Comparison of ENCODE assay signal across 8 mouse cellular contexts in genomic region chr1:60098024-60098781, GRCm38 (mm10). TPM values are rescaled to one million over a fixed set of nuclear protein-coding genes. Genes with fewer than 3 reads are reported as not detected.
DNase-seq lines count a peak whose midpoint lies in the region; ATAC-seq lines count a peak whose summit lies in the region.

Carf (plus strand) TSS chr1:60098247.
Wdr12 (minus strand) TSS chr1:60098645.

- peaks cover 7% of the 10 kb centered on the region; the same call in 1 of the 2 replicates for H3K4me1 ChIP-seq in intestine, embryonic 14.5 days (replicated peaks; ENCODE audit: control insufficient read depth, insufficient read depth, low read length)

- ATAC-seq in intestine, embryonic 14.5 days (replicated peaks; ENCODE audit: low FRiP score, low TSS enrichment, low read depth) = peak; percentile 97

- peak within 1 kb of the TSS; percentile 84 for H3K4me2 ChIP-seq in intestine, embryonic 14.5 days (ENCODE audit: low read length)

- peak; percentile 94 to 97 for DNase-seq in adrenal gland, adult 18-20 months (ENCODE audit: low spot score in 2 of 2)
- DNase-seq in embryo, embryonic 11 days = peak; percentile 98
- DNase-seq in gastrocnemius, postnatal 25 days = peak; percentile 94
- DNase-seq in intestine, embryonic 14.5 days (ENCODE audit: low spot score) = peak; percentile 96
- peak; percentile 97 to 98 for DNase-seq in left cerebral cortex, postnatal 14 days (ENCODE audit: low spot score in 2 of 2)
- peak; percentile 97 for DNase-seq in mesoderm, embryonic 11.5 days (ENCODE audit: low read depth, low spot score)
- peak; percentile 97 for DNase-seq in right cerebral cortex, postnatal 36 days (ENCODE audit: low spot score in 2 of 2)
- peak; percentile 97 for DNase-seq in yolk sac, embryonic 10.5 days (ENCODE audit: low spot score)

- H3K36me3 ChIP-seq in intestine, embryonic 14.5 days (ENCODE audit: control insufficient read depth, insufficient read depth, low read length) = peaks cover 11% of the 10 kb centered on the region

- peak within 1 kb of the TSS; percentile 91 for H3K9ac ChIP-seq in intestine, embryonic 14.5 days (ENCODE audit: low read length)

- peak within 1 kb of the TSS; percentile 98 for H3K27ac ChIP-seq in intestine, embryonic 14.5 days (ENCODE audit: low read depth)

- intact Hi-C loops in left cerebral cortex, postnatal 14 days (cut with DNase I) = loop anchor here (2.0 kb wide), 1 partner anchor 53 kb away; no protein-coding TSS in a partner anchor

- H3K27me3 ChIP-seq in intestine, embryonic 14.5 days (replicated peaks; ENCODE audit: control insufficient read depth, insufficient read depth, low read length) = no peaks in the 10 kb centered on the region

- 1% methylated on average over 64 of the region's 71 CpGs for WGBS in intestine, embryonic 14.5 days

- H3K4me3 ChIP-seq in intestine, embryonic 14.5 days (ENCODE audit: low read depth, low read length) = peak within 1 kb of the TSS; percentile 90

- no peaks in the 10 kb centered on the region for H3K9me3 ChIP-seq in intestine, embryonic 14.5 days (ENCODE audit: control insufficient read depth, low read length)

RNA-seq across cellular contexts. Expression of gene Carf, which starts in this region (rescaled TPM):
- 1 to 10 TPM; 7.2 to 9.2 TPM for total RNA-seq in adrenal gland, adult 18-20 months (2021)
- 1 to 10 TPM; 4.5 to 5.9 TPM for total RNA-seq in gastrocnemius, postnatal 25 days (2021)
- polyA plus RNA-seq in intestine, embryonic 14.5 days (2014; fragmentation: Nextera tagmentation; extraction: Ambion mirVana) = 6.7 and 7.7 TPM in 2 replicates
- 10 to 100 TPM; 23.9 to 28.6 TPM for total RNA-seq in left cerebral cortex, postnatal 14 days (2021)

RNA-seq across cellular contexts. Expression of gene Wdr12, which starts in this region (rescaled TPM):
- total RNA-seq in adrenal gland, adult 18-20 months (2021) = 10 to 100 TPM; 17.2 to 19.1 TPM
- 10 to 100 TPM; 12.4 to 13.7 TPM for total RNA-seq in gastrocnemius, postnatal 25 days (2021)
- polyA plus RNA-seq in intestine, embryonic 14.5 days (2014; fragmentation: Nextera tagmentation; extraction: Ambion mirVana) = 51.8 and 60.2 TPM in 2 replicates
- 10 to 100 TPM; 25.6 to 30.7 TPM for total RNA-seq in left cerebral cortex, postnatal 14 days (2021)

Comparison
In these comparisons a context has a peak if more than half of its experiments do, and no peak if none do; other contexts are left out.
1. Peak in every context shown above with its lines: DNase-seq, ATAC-seq, H3K4me3 ChIP-seq and H3K27ac ChIP-seq.